Mouse (Mus musculus): ENCODE results near the gene Ccl27a.

The Ccl27a gene

DNA sequence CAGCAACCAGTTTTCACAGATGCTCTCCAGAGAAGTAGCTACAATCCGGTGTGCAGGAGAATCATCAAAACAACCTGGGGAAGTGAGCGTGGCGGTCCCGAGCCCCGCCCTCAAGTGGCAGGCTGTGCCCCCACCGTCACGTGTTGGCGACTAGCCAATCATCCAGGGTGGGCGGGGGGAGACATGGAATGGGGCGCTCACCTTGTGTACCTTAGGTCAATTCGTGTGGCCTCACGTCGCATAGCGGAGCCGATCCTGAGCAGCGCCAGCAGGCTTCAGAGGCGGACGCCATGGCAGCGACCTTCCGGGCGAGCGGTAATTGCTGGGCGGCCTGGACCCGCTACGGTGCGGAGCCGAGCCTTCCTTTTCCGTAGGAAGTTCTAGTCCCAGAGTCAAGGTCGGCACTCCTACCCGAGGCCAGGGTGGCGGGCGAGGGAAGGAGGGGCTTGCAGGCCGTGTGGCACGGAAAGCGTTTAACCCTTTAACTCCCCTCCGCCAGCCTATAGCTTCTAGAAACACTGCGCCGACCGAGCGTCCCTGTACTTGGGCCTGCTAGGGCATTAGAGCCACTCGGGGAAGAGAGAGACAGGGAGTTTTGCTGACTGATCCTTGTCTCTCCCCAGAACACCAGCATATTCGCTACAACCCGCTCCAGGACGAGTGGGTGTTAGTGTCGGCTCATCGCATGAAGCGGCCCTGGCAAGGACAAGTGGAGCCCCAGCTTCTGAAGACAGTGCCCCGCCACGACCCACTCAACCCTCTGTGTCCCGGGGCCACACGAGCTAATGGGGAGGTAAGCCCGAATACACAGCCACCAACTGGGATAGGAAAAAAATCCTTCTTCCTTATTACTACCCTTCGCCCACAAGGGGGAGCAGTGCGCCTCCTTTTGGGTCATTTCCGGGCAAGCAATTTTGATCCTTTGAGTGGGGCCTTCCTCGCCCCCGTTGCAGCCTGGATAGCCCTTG lies 18.4 kb downstream of the Ccl27a start, which contains the start of gene Sigmar1:
Sigmar1 (minus strand) TSS at position 820 of the 968 bp plus-strand sequence.
- peak; percentile 92 for DNase-seq

DNA sequence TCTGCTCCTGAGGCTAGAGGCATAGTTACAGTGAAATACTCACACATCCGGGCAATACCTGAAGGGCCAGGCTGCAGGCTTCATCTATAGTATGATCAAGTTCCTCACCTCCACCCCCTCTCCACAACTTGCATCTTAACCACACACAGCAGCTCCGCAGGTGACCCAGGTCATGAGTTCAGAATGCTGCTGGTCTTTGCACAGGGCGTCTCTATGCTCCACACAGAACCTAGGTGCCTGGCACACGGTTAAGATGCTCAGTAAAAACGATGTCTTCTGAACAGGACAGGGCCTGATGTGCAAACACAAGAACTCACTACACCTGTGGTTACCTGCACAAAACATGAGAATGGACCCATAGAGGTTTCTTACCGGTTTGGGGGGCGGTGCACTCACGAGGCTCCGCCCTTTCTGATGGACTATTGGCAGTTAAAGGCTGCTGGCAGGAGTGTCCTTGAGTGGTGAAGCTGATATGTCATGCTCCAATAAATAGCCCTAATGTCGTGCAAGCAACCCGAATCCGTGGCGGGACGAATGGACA lies 19.2 kb downstream of the Ccl27a start, which contains the start of gene Galt:
Galt (plus strand) TSS at position 432 of the 541 bp plus-strand sequence.
- DNase-seq = no peak

DNA sequence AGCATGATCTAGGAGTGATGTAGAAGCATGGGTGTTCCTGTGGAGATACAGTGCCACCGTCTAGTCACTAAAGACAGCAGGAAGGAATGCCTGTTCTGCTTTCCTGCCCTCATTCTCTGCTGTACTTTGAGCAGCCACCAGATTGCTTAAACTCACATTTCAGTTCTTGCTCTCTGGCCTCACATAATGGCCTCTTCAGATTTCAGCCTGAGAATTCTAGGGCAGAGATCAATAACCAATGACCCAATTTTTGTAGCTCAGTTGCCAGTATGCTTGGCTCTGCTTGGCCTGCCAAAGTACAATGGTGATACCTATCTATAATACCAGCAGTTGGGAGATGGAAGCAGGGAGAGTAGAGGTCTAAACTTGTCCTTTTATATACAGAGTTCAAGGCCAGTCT lies 29.0 kb downstream of the Ccl27a start:
- DNase-seq = no peak

DNA sequence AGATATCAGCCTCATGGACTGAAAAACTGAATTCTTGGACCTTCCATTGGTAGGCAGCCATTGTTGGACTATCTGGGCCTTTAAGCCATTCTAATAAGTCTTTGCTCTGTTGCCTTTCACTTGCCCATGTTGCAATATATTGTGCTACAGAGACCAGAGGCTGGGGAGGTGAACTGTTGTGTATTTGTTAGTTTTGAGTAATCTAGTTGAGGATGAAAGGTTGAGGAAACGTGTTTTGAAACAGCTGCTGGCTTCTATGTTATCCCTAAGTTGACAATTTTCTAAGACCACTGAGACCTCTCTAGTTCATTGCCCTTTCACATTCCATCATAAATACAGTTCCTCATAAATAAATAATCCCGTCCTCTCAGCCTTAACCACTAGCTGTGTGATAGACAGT lies 29.9 kb downstream of the Ccl27a start:
- no peak for DNase-seq

DNA sequence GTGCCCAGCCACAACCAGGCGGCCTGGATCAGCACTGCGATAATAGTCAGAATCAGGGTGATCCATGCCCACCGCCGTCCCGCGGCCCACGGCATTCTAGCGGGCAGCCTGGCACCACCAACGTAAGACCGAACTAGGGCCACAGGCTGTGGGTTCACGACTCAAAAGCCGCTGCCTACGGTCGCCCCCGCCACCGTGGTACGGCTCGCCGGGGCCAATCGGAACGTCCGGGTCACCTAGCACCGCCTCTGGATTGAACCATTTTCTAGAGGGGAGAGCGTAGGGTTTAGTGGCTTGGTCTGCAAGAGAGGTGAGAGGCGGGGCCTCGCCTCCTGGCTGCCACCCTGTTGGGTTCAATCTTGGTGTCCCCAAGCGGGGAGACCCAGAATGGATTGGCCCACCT lies 32.9 kb downstream of the Ccl27a start:
- DNase-seq = peak; percentile 96

DNA sequence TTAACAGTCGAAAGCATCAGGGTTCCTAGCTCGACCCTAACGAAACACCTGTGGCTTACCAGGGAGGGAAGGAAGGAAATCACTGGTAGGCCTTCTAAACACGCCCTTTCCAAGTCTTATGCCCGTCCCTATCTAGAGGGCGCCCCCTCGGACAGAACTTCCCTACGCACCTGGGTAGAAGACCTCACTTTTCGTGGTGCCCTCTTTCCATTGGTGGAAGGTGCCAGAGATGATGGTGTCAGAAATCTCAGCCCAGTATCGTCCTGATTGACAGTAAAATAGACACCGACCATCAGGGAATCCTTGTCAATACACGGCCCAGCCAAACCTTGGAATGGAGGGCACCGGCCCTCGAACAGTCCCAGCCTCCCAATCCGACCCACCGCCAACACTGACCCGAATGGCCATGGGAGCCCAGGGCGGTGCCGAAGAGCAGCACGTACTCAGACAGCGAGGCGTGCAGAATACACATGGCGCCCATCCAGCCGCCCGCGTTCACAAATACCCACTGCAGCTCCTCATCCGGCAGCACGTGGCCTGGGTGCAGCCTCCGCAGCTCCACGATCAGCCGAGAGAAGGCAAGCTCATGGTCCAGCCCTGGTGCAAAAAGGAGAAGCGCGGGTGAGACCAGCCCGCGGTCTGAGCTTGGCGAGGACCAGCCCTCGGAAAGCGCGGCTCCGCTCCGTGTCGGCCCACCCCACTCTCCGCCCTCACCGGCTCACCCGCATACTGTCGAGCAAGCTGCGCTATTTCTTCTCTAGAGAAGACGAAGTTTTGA lies 33.5 kb downstream of the Ccl27a start:
- DNase-seq = no peak

DNA sequence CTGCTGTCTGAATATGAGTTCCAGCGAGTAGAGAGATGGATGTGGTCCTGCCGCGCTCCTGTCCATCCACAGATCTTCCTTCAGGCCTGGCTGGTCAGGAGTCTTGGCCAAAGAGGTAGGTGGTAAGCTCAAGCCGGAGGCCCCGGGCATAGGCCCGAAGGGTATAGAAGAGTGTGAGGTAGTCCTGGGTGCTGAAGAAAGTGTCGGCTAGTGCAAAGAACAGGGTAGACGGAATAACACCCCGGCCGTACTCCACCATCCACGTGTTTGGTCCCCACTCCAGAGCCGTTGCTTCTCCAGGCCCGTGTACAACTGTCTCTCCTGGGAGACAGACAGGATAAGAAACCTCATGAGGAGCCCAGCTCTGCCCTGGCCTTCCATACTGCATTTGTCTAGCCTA lies 34.8 kb downstream of the Ccl27a start:
- DNase-seq = no peak

DNA sequence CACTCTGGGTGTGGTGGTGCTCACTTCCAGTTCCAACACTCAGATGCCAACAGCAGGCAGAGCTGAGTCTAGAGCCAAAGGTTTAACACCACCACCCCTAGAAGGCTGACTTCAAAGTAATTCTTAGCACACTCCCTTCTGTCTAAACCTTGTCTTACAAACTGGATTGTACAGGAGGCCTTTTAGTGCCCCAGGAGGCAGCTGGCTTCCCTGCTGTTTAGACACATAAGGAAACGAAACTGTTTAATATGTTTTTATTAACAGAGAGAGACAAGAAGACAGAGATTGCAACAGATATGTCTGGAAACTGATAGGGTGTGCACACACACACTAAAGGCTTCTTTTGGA lies 35.8 kb downstream of the Ccl27a start:
- no peak for DNase-seq

DNA sequence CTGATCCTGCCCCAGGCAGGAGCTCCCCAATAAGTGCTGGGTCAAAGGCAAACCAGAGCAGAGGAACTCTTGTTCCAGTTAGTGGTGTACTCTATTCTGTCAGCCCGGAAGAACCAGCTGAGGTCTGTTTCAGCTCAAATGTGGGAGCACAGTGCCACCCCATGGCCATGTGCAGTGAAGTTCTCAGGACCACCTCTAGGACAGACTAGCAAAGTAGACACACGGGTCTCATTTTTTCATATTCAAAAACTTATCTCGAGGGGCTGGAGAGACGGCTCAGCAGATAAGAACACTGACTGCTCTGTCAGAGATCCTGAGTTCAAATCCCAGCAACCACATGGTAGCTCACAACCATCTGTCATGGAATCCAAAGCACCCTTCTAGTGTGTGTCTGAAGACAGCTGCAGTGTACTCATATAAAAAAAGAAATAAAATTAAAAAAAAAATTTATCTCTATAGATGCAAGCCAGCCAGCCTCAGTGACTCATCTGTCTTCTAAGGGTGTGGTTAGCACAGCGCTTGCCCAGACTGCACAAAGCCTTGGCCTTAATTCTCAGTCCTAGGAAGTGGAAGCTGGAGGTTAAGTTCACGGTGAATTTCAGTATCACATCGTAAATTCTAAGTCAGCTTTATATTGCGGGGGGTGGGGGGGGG lies 36.3 kb downstream of the Ccl27a start:
- peak; percentile 68 for DNase-seq

DNA sequence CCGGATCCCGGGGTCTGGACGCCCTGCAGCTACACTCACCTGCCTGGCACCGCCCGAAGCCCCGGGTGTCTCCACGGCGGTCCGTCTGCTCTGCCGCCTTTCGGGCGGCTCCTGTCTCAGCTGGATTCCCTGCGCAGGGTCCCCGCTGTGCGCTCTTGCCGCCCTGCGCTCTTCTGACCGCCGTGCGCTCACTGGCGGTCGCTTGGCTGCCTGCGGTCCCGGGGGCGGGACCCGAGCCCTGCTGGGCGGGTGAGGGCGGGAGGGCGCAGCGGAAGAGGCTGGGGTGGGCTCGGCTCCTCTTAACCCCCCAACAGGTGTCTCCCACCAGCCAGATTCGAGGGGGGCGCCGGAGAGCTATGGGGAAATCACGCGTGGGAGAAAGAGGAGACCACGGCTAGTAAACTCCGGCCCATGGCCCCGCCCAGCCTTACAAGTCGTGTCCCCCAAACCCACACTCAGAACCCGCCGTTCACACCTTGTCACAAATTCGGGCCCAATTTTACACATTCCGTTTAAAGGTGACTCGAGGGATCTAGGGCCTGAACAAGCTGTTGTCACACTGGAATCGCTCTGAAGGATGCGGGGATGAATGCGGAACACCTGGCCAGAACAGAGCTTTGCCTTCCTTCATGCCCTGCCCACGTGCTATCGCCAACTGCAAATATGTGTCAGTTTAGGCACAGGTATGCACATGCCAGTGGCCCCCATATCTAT lies 42.8 kb downstream of the Ccl27a start, which contains the start of gene Arid3c:
Arid3c (minus strand) TSS at position 91 of the 714 bp plus-strand sequence.
- no peak for DNase-seq

DNA sequence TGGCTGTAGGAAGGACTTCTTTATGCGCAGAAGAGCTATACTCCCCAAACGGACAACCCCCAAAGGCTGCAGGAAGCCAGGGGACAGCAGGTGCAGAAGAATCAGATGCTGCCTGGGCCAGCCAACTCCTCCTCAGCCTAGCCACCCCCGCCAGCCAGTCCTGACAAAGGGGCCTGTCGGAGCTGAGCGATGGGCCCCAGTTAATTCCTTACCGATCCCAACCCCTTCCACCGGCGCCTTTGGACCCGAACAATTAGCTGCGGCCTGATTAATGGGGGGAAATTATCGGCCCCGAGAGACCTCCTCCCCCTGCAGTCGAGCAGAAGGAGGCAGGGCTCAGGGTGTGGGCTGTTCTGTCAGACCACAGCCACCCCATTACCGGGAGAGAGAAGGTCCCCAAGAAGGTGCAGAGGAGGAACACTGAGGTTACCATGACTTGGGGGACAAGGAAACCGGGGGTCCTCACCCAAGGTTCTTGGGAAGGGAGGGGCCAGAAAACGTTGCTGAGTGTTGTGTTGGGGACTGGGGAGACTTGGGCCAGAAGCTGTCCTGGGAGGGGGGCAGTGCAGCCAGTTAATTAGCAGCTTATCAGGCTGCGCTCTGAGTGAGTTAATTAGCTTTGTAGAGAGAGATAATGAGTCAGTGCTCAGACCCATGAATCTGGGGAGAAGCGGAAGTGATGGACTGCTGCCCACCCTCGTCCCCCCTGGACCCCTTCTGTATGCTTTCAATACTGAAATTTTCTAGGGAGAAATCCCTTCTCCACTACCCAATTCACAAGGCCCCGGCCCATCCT lies 47.0 kb downstream of the Ccl27a start:
- no peak for DNase-seq

DNA sequence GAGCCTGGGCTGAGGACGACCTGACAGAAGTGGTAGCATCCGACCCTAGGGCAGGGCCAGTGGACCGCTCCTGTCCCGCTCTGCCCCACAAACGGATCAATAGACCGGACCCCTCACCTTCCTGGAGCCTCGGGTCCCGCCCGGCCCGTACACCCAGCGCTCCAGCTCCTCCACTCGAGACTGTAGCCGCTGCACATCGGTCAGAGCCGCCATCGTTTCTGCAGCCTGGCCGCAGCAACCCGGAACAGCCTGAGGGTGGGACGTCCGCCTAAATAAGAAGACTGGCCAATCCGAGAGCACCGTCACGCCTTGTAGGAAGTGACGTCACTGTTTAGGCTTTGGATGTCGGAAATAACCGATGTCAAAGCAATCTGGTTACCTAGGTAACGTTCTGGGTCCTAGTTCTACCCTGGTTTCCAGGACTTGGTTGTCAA lies 51.1 kb downstream of the Ccl27a start, which contains the start of gene Dctn3:
Dctn3 (minus strand) TSS at position 253 of the 434 bp plus-strand sequence.
- DNase-seq = peak; percentile 96
